In the genomic region with DNA sequence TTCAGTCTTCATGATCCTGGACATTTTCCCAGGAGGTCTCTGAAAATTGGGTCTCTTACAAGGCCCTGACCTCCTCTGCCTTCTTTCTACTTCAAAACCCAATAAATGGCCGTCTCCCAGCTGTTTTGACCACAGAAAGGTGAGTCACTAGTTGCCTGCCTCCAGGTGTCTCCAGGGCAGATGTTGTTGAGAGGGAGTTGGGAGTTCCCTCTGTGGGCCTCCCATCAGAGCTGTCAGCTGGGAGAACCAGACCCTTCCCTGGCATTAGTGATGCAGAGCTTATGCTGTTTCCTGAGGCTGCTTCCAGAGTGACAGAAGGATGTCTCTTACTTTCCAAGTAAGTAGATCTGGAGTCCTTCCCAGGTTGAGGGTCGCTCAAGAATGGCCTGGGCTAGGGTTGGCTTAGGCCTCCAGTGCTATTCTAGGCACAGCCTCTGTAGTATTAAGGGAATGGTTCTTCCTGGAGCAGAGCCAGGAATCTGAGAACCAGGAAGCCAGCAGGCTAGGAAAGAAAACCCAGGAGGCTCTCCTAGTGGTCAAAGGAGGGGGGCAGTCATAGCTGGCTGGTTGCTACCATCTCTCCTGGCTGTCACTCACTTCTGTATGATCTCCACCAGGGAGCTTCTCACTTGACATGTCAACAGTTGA, we compare ENCODE assay signal across 8 mouse cellular contexts. TPM values are rescaled to one million over a fixed set of nuclear protein-coding genes. Genes with fewer than 3 reads are reported as not detected.
DNase-seq lines count a peak whose midpoint lies in the region; ATAC-seq and TF ChIP-seq lines count a peak whose summit lies in the region.

No protein-coding gene starts in this region.

- peak overlapping the region; percentile 95 for H3K4me2 ChIP-seq in lung, embryonic 16.5 days (ENCODE audit: low read depth, low read length)

- H3K79me2 ChIP-seq in liver, adult 2 months (ENCODE audit: control insufficient read depth, insufficient read depth, low read length), result peaks cover 16% of the 10 kb centered on the region; the same call in 1 of the 2 replicates
- H3K79me2 ChIP-seq in heart, adult 2 months (replicated peaks; ENCODE audit: control insufficient read depth, insufficient read depth, low read length), result no peaks in the 10 kb centered on the region

- peaks cover 34% of the 10 kb centered on the region for H3K4me1 ChIP-seq in liver, adult 2 months (ENCODE audit: control insufficient read depth, insufficient read depth, low read length)
- peaks cover 6% of the 10 kb centered on the region for H3K4me1 ChIP-seq in heart, adult 2 months (ENCODE audit: control insufficient read depth, insufficient read depth, low read length)
- peaks cover 15% of the 10 kb centered on the region for H3K4me1 ChIP-seq in lung, embryonic 16.5 days (replicated peaks; ENCODE audit: control insufficient read depth, insufficient read depth, low read length)

- peak overlapping the region; percentile 97 for H3K27ac ChIP-seq in liver, adult 2 months (replicated peaks; ENCODE audit: insufficient read depth, low read depth, low read length)
- peak overlapping the region; percentile 100 for H3K27ac ChIP-seq in heart, adult 2 months
- H3K27ac ChIP-seq in lung, embryonic 16.5 days (ENCODE audit: low read length), result no peak overlapping the region

- TF ChIP-seq CTCF in liver, adult 2 months (IDR thresholded peaks at IDR 0.05; ENCODE audit: low read depth, low read length), result 0 out of 2 replicates have a peak, but pooled peaks have one; percentile 11
- peak; percentile 67 for TF ChIP-seq CTCF in heart, adult 2 months (IDR thresholded peaks at IDR 0.05)

- H3K4me3 ChIP-seq in liver, adult 2 months (ENCODE audit: insufficient read depth, low read depth, low read length), result peak overlapping the region; percentile 78
- H3K4me3 ChIP-seq in heart, adult 2 months, result peak overlapping the region; percentile 81
- no peak overlapping the region for H3K4me3 ChIP-seq in lung, embryonic 16.5 days (ENCODE audit: low read length)

- ATAC-seq in lung, embryonic 16.5 days (ENCODE audit: low read depth), result no peak

- no peak for TF ChIP-seq POLR2A in liver, adult 2 months (IDR thresholded peaks at IDR 0.05; ENCODE audit: extremely low read depth, insufficient read depth, low read length)
- no peak for TF ChIP-seq POLR2A in heart, adult 2 months (IDR thresholded peaks at IDR 0.05; ENCODE audit: insufficient read depth, low read depth, low read length)

- no peaks in the 10 kb centered on the region for H3K27me3 ChIP-seq in liver, adult 2 months (ENCODE audit: control insufficient read depth, insufficient read depth, low read length)
- no peaks in the 10 kb centered on the region for H3K27me3 ChIP-seq in heart, adult 2 months (ENCODE audit: control insufficient read depth, insufficient read depth, low read length)
- H3K27me3 ChIP-seq in lung, embryonic 16.5 days (ENCODE audit: control insufficient read depth, insufficient read depth, low read depth, low read length), result peaks cover 4% of the 10 kb centered on the region; the same call in 1 of the 2 replicates

- DNase-seq in liver, adult 2 months (ENCODE audit: extremely low read depth, low read depth, low spot score), result peak; percentile 47
- no peak for DNase-seq in liver
- DNase-seq in cerebellum, postnatal 14 days, result peak; percentile 51 to 55
- DNase-seq in heart, adult 2 months, result peak; percentile 51 to 71
- DNase-seq in kidney, adult 11 months, result peak; percentile 66
- peak; percentile 22 for DNase-seq in testis, postnatal 14 days (ENCODE audit: low spot score)
- DNase-seq in urinary bladder, adult 2 months (ENCODE audit: low spot score), result no peak

- no peak for TF ChIP-seq EP300 in heart, adult 2 months (IDR thresholded peaks at IDR 0.05; ENCODE audit: insufficient read depth, low read depth, low read length)

- H3K9me3 ChIP-seq in lung, embryonic 16.5 days (ENCODE audit: control insufficient read depth, low read length), result no peaks in the 10 kb centered on the region

- 22% methylated on average over 2 of the region's 2 CpGs for WGBS in liver, adult 2 months
- 35% methylated on average over 2 of the region's 2 CpGs for WGBS in heart, adult 2 months
- 68% methylated on average over 2 of the region's 2 CpGs for WGBS in lung, embryonic 16.5 days

- H3K36me3 ChIP-seq in liver, adult 2 months (ENCODE audit: control insufficient read depth, insufficient read depth, low read length), result peaks cover 33% of the 10 kb centered on the region
- H3K36me3 ChIP-seq in heart, adult 2 months (ENCODE audit: control insufficient read depth, insufficient read depth, low read length), result peaks cover 7% of the 10 kb centered on the region
- H3K36me3 ChIP-seq in lung, embryonic 16.5 days (ENCODE audit: control insufficient read depth, insufficient read depth, low read length), result no peaks in the 10 kb centered on the region

- peak overlapping the region; percentile 92 for H3K9ac ChIP-seq in liver, adult 2 months (ENCODE audit: low read depth, low read length)
- peak overlapping the region; percentile 44 for H3K9ac ChIP-seq in heart, adult 2 months (ENCODE audit: low read depth, low read length)
- no peak overlapping the region for H3K9ac ChIP-seq in lung, embryonic 16.5 days (ENCODE audit: low read length)

- intact Hi-C loops in heart, adult 2 months (cut with DNase I), result loop anchor here (5.0 kb wide), 1 partner anchor 301 kb away; no protein-coding TSS in a partner anchor

RNA-seq across cellular contexts. Expression of gene Trp53inp2, which starts 2.1 kb away (rescaled TPM):
- 54.2 and 60.6 TPM in 2 replicates for total RNA-seq in liver, adult 2 months (2014; rRNA removed)
- polyA plus RNA-seq in liver, adult 2 months (2012; rRNA removed), result 98.7 and 142 TPM in 2 replicates
- total RNA-seq in heart, adult 2 months (2021), result 100 to 1,000 TPM; 457 to 512 TPM
- 410 and 615 TPM in 2 replicates for polyA plus RNA-seq in heart, adult 2 months (2012; rRNA removed)
- polyA plus RNA-seq in lung, embryonic 16.5 days (2015; fragmentation: Nextera tagmentation; extraction: Ambion mirVana), result 20.3 and 22.8 TPM in 2 replicates
- polyA plus RNA-seq in urinary bladder, adult 2 months (2012; rRNA removed), result 82.3 and 107 TPM in 2 replicates

RNA-seq across cellular contexts. Expression of gene Pigu, which starts 25.7 kb away (rescaled TPM):
- 9.3 and 11.9 TPM in 2 replicates for total RNA-seq in liver, adult 2 months (2014; rRNA removed)
- 19.5 and 24.0 TPM in 2 replicates for polyA plus RNA-seq in liver, adult 2 months (2012; rRNA removed)
- 10 to 100 TPM; 26.2 to 26.6 TPM for total RNA-seq in heart, adult 2 months (2021)
- 44.8 and 73.8 TPM in 2 replicates for polyA plus RNA-seq in heart, adult 2 months (2012; rRNA removed)
- polyA plus RNA-seq in lung, embryonic 16.5 days (2015; fragmentation: Nextera tagmentation; extraction: Ambion mirVana), result 50.0 and 54.9 TPM in 2 replicates
- polyA plus RNA-seq in urinary bladder, adult 2 months (2012; rRNA removed), result 28.0 and 32.2 TPM in 2 replicates

Comparison
In these comparisons a context has a peak if more than half of its experiments do, and no peak if none do; other contexts are left out.
1. DNase-seq: peak in liver, adult 2 months (single experiment), cerebellum, postnatal 14 days (2 of 2), heart, adult 2 months (2 of 2), kidney, adult 11 months (single experiment) and testis, postnatal 14 days (single experiment); none in liver (single experiment) and urinary bladder, adult 2 months (single experiment).